Mouse (Mus musculus) CD4-positive helper T cell, adult 2 months (primary cell): ENCODE measurements around the gene Zbtb3.

ENCODE experiments used
- DNase-seq: peaks from one replicate; pipeline ENCODE4 v3.0.0-alpha.2; 2012; ENCODE audit warnings: low read depth, missing footprints, low spot score

Gene Zbtb3

GRCm38 (mm10) chr19:8802130-8802821 is at the start of gene Zbtb3:
TSS of gene Zbtb3 (plus strand) at chr19:8802555.
- peak; percentile 97 for DNase-seq

GRCm38 (mm10) chr19:8755652-8756051 is 46.7 kb upstream of the Zbtb3 start:
- DNase-seq: no peak

DNA sequence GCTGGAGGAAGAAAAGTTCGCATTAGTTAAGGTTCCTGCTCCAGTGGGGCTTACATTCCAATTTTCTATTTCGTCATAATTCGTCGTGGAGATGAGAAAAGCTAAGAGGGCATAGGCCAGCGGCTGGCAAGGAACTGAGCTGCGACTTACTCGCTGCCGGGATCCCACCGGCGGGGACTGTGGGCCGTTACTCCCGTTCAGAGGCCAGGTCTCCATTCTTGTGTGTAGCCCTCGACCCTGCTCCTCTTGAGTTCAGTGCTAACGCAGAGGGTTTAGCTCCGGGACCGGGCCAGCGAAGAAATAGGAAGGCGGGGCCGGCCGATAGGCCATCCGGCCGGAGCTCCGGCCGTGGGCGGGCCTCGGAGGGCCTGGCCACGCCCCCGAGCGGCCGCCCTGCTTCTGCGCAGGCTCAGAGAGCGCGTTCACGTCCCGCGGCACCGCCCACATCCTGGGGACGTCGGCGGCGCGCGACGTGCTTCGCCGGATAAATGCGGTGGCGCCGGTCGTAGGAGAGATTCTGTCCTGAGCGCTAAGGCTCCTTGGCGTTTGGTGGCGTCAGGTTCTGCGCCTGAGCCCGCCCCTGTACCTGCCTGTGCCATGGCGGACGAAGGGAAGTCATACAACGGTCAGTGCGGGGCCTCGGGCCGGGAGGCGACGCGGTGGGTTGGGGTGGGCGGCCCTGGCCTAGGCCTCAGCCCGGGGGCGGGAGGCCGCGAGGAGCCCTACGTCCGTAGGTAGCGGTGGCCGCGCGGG is 45.5 kb upstream of the Zbtb3 start, which contains the start of gene Nxf1:
Nxf1 (plus strand) TSS at position 439 of the 753 bp plus-strand sequence.
- DNase-seq: peak; percentile 96

- peak; percentile 72 for DNase-seq
Measured at GRCm38 (mm10) chr19:8757471-8757998, 44.8 kb upstream of the Zbtb3 start.

DNA sequence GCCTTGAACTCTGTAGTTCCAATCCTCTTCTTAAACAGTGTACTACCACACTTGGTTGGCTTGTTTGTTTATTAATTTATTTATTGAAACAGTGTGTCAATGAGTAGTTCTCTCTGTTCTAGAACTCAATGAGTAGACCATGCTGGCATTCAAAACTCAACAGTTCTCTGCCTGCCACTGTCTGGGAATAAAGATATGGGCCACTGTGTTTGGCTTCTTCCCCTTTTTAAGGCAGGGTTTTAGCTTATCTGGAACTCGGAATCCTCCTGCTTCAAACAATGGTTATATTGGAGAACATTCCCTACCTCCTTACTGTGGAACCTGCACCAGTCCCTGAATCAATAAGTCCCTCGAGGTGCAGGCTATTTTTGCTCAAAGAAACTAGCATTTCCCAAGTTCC is 43.5 kb upstream of the Zbtb3 start:
- DNase-seq: no peak

DNA sequence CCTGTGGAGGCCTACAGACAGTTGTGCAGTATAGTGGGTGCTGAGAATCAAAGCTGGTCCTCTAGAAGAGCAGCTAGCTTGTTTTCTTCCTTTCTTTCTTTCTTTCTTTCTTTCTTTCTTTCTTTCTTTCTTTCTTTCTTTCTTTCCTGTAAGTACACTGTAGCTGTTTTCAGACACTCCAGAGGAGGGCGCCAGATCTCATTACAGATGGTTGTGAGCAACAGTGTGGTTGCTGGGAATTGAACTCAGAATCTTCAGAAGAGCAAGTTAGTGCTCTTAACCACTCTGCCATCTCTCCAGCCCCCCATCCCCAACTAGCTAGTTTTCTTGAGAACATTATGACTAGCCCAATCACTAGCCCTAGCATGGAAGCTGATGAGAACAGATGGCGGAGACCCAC is 41.6 kb upstream of the Zbtb3 start:
- DNase-seq: peak; percentile 25

DNA sequence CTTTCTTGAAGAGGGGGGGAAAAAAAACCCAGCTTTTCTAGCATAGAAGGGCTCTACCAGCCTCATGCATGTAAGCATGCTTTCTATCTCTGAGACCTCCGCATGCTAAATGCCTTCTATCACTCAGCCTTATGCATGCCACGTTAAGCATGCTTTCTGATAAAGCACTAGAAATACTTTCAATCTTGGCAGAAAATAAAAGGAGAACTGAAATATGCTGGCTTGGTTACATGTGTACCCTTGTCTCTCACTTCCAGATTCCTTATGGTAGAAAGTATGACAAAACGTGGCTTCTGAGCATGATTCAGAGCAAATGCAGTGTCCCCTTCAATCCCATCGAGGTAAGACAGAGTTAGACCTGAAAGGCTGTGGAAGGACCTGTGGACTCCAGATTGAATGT is 39.1 kb upstream of the Zbtb3 start:
- no peak for DNase-seq

DNA sequence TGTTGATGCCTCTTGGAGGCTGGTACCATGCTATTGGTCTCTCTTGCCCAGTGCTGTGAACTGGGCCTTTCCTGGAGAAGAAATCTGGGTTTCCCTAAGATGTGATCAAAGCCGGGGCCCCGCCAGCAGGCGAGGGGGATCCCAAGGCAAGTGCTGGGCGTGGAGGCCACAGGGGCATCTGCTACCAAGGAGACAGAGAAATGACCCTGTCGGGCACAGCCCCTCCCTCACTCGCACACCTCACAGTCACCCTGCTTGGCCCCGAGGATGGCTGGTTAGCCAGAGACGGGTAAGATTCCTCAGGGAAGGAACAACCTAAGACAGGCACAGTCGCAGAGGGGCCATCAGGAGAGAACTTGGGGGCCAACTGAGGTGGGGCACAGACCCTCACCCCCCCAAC is 36.8 kb upstream of the Zbtb3 start:
- no peak for DNase-seq

- DNase-seq: peak; percentile 90
Measured at GRCm38 (mm10) chr19:8770567-8771270, 31.6 kb upstream of the Zbtb3 start, which contains the start of gene Tmem223. TSS of gene Tmem223 (plus strand) at chr19:8770996.

GRCm38 (mm10) chr19:8772996-8773395 is 29.4 kb upstream of the Zbtb3 start:
- DNase-seq: no peak

DNA sequence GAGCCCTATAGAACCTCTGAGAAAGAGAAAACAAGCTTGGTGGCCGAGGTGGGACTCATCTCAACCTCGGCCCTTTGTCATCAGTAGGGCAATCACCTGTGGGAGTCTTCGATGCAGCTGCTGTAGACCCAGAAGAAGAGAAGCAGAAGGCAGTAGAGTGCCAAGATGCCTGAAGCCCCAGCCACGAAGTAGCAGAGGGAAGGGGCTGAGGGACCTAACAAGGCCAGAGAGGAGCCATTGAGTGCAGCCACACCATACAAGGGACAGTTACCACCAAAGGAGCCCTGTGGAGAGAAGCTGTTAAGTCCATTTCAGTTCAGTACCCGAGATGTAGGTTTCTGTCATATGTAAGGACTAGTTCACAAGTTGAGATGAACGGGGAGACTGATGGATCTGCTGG is 28.9 kb upstream of the Zbtb3 start:
- DNase-seq: no peak

DNA sequence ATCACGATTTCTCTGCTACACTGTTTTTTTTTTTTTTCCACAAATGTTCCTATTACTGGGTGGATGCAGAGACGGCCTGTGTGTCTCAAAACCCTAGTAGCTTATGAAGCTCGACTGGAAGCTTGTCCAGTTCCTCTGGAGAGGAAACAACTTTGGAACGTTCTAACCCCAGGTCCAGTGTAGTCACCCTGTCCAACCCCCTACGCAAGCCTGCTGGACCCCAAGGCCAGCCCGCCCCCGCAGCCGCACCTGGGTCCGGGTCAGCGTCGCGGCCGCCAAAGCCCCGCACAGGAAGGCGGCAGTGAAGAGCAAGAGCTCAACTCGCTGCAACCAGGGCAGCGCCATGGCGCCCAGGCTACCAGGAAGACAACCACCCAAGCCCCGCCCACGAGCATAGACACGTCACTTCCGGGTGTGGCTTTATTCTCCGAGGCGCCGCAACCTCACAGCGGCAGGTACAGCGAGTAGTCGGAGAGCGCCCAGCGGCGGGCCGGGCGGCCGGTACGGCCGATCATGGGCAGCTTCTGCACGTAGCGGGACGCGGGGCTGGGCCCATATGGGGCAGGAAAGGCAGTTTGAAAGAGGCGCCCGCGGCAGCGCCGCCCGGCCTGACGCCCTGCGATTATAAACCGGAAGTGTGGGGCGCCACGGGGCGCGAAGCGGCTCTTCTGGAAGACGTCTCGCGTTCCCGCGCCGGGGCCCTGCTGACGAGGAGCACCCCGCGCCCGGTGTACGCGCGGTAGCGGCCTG is 28.1 kb upstream of the Zbtb3 start, which contains the start of gene Tmem179b:
Tmem179b (minus strand) TSS at position 382 of the 750 bp plus-strand sequence.
- DNase-seq: peak; percentile 96

GRCm38 (mm10) chr19:8774951-8775421 is 27.4 kb upstream of the Zbtb3 start:
- no peak for DNase-seq

DNA sequence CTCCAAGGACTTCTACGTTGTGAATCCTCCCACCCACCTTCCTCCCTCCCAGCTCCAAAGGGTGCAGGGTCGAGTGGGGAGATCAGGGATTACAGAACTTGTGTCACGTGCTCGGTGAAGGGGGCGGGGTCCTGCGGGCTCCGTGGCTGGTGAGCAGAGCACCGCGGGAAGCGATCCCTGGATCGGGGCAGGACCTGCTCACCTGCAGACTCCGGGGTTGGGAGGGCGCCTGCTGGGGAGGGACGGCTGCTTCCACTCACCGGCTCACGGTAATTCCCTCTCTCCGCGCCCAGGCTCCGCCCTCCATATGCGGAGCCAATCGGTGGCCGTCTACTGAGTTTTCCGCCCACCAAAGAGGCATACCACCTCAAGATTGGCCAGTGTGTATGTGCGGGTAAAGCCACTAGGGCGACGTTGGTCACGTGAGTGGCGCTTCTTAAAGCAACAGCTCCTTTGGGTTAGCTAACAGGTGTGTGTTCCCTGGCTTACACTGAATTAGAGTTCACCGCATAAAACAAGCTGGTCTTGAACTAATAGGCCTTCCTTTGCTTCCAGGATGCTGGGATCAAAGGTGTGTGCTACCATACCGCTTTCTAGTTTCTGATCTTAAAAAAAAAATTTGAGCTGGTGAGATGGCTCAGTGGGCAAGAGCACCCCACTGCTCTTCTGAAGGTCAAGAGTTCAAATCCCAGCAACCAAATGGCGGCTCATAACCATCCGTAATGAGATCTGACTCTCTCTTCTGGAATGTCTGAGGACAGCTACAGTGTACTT is 16.2 kb upstream of the Zbtb3 start, which contains the start of gene Taf6l:
Taf6l (minus strand) TSS at position 410 of the 774 bp plus-strand sequence.
- peak; percentile 96 for DNase-seq

DNA sequence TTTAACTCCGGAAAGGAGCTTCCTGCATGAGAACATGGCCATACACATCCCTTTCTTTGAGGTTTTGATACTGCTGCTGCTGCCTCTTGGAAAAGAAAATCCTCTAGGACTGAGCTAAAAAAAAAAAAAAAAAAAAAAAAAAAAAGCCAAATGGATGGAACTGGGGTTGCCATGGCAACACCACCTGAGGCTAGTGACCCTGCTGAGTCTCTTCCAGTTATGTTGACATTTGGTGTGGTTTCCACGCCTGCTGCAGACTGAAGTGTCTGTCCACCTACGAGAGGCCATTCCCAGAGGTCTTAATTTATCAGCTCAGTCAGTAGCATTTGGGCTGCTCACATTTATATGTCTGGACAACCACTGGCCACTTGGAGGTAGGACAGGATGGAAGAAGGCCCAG is 13.8 kb upstream of the Zbtb3 start:
- no peak for DNase-seq

- no peak for DNase-seq
Measured at GRCm38 (mm10) chr19:8789171-8789570, 13.2 kb upstream of the Zbtb3 start.

- DNase-seq: no peak
Measured at GRCm38 (mm10) chr19:8790171-8790570, 12.2 kb upstream of the Zbtb3 start.

DNA sequence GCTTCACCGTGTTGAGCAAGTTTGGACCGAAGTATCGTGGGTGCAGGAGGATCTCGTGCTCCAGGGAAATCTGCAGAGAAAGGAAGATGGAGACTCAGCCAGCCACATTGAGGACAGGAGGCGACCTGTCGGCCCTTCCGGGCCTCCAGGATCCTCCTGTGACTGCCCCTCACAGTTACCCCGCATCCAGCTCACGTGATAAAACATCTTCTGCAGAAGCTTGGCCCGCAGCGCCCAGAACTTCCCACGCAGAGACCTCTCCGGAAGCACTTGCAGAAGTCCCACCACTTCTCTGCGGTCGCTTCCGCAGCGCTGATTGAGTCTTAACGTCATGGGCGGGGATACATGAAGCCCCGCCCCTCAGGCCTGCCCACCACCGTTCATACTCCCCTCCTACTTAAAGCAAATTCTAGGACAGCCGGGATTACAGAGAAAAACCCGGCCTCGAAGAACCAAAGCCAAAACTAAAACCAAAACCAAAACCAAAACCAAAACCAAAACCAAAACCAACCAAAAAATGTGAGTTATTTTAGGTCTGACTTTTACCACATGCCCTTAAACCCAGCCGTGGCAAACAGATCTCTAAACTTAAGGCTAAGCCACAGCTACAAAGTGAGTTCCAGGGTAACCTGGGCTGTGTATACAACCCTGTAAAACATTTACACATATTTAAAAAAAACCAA is 4.0 kb upstream of the Zbtb3 start, which contains the start of gene Polr2g:
Polr2g (minus strand) TSS at position 314 of the 683 bp plus-strand sequence.
- DNase-seq: peak; percentile 95

DNA sequence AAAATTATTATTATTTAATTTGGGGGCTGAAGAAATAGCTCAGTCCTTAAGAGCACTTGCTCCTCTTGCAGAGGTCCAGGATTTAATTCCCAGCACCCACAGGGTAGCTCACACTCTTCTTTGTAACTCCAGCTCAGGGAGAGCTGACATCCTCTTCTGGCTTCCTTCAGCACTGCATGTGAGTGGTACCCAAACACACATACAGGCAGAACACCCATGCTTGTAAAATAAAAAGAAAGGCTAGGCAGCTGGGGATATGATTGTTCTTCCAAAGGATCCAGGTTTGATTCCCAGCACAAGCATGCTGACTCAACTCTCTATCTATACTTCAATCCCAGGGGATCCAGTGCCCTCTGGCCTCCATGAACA is 3.4 kb upstream of the Zbtb3 start:
- DNase-seq: peak; percentile 30
